Mouse (Mus musculus) cerebellum, adult 8-10 months (tissue): Measurements from ENCODE around the gene Gm8232.
"Not testable (repeated sequence)": the region's sequence is repeated elsewhere in the genome, so short reads cannot be mapped to it uniquely, and the experiment has no call there.

Source experiments
- DNase-seq: peaks from one replicate; pipeline ENCODE4 v3.0.0; 2022

Gm8232 gene

DNA sequence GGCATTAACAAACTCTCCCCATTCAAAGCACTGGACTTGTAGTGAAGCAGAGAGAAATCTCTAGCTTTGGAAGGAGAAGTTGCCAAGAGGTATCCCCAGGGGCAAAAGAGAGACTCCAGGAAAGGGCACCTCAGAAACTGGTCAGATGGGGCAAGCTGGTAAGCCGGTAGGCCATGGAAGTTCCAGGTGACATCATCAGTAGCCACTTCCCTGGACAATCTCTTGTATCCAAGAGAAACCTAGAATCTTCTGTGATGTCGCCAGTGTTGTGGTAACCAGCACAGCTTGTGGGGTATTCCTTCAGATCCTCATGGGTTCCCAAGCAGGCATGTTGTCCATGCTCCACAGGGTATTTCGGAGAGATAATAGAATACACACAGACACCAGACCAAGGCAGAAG, at the start of gene Gm8232:
TSS of gene Gm8232 (plus strand) at position 301 of the 400 bp plus-strand sequence.
- DNase-seq = not testable (repeated sequence)

DNA sequence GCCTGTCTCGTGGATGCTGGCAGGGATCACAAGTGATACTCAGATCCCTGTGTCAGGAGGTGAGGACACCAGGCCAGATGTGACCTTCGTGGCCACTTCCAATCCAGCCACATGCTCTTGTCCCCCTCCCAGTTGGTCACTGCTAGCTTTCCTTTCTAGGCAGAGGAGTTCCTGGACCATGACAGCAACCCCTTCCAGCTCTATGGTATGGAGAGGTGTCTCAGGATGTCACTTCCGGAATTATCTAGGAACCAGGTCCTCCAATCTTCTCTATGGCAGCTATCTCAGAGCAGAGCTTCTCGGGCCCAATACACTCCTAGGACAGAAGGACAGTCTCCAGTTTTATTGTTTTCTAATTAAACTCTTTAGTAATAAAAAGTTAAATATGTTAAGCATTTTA, 49.2 kb upstream of the Gm8232 start:
- not testable (repeated sequence) for DNase-seq

DNA sequence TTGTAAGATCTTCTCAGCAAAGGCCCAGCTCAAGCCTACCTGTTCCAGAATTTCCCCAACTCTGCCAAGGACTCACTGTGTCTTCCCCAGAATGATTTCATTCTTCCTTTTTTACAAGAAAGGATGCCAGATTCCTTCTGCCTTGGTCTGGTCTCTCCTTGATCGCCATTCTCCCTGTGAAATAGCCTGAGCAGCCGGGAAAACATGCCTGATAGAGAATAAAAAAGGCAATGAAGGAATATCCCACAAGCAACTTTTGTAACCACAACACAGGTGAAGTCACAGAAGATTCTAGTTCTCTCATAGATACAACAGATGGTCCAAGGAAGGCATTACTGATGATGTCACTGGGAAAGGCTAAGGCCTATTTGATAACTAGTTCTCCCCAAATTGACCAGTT, 22.8 kb upstream of the Gm8232 start, which contains the start of gene Gm3371:
TSS of gene Gm3371 (minus strand) at position 101 of the 400 bp plus-strand sequence.
- not testable (repeated sequence) for DNase-seq
